Mouse (Mus musculus) adrenal gland, adult 8-10 months (tissue): ENCODE data around the gene Gtsf1l. TPM values are rescaled to one million over a fixed set of nuclear protein-coding genes. Genes with fewer than 3 reads are reported as not detected.

Experiments
- DNase-seq: peaks from one replicate; pipeline ENCODE4 v3.0.0; 2022
- microRNA-seq, 2 experiments: library from miRNA; unstranded; fragments of <30 nt; microRNA quantifications; one replicate each; pipeline ENCODE4 v1.2.0; 2022
- total RNA-seq, 4 experiments: library from RNA; stranded (reverse); gene quantifications; 2 replicates each; pipeline ENCODE4 v1.2.4; 2022

Gene Gtsf1l
- total RNA-seq, 4 experiments from 2014 or later, result not detected

GRCm38 (mm10) chr2:163049116-163049515 is 38.5 kb downstream of the Gtsf1l start:
- no peak for DNase-seq

DNA sequence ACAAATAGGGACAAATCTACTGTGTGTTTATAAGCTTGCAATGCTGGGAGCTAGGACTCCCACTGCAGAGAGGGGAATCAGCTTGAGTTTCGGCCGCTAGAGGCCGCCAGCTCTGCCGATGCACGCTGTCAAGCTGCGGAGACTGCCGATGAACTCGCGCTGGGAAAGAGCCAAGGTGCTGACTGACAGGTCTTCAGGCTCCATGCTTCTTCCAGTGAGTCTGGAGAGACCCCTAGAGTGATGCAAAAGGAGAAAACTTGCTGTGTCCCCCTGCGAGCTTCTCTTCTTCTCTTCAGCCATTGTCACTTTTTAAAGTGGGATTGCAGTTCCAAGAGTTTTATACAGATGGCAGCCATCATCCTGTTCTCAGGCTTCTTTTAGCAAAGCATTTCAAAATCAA is 39.5 kb downstream of the Gtsf1l start:
- peak; percentile 47 for DNase-seq

GRCm38 (mm10) chr2:163039940-163040339 is 47.7 kb downstream of the Gtsf1l start:
- DNase-seq, result no peak

Small RNA genes within 50 kb of the gene (microRNA-seq; reads per million reads assigned to microRNA genes)
- 0 reads per million in 2 experiments for gene Gm22174
- 0 to 0.17 reads per million in 2 experiments for gene Mir7003

Other genes starting within 250 kb of the Gtsf1l start
- 100 to 1,000 TPM; 197 to 234 (median 210) TPM for gene Srsf6, start 156.3 kb downstream of the Gtsf1l start, total RNA-seq
- gene L3mbtl1, start 144.4 kb downstream of the Gtsf1l start, total RNA-seq, result 1 to 10 TPM in 1 of 4 experiments, under 1 TPM in 2, not detected in 1; 0.24 to 1.1 (median 0.68) TPM
- gene Sgk2, start 100.5 kb downstream of the Gtsf1l start, total RNA-seq, result 1 to 10 TPM in 2 of 4 experiments, not detected in 2; 1.5 to 2.6 TPM
- 10 to 100 TPM; 64.9 to 75.0 (median 73.1) TPM for gene Ift52, start 70.5 kb downstream of the Gtsf1l start, total RNA-seq
- gene Mybl2, start 33.2 kb downstream of the Gtsf1l start, total RNA-seq, result 1 to 10 TPM; 1.3 to 5.0 (median 3.2) TPM
- gene Tox2, start 115.3 kb upstream of the Gtsf1l start, total RNA-seq, result 10 to 100 TPM in 2 of 4 experiments, 1 to 10 TPM in 2; 2.3 to 11.7 (median 6.8) TPM